Mouse (Mus musculus): ENCODE measurements around the gene Zfp85.
"Not testable (repeated sequence)": the region's sequence is repeated elsewhere in the genome, so short reads cannot be mapped to it uniquely, and the experiment has no call there.

Gene Zfp85

GRCm38 (mm10) chr13:67754333-67755306 lies at the start of gene Zfp85:
Zfp85 (minus strand) TSS chr13:67755228.
- DNase-seq (ENCODE audit: extremely low read depth, low read depth, low spot score), result peak; percentile 11

GRCm38 (mm10) chr13:67799151-67799550 lies 44.1 kb upstream of the Zfp85 start:
- DNase-seq (ENCODE audit: extremely low read depth, low read depth, low spot score), result not testable (repeated sequence)

- no peak for DNase-seq (ENCODE audit: extremely low read depth, low read depth, low spot score)
Measured at GRCm38 (mm10) chr13:67798618-67799017, 43.6 kb upstream of the Zfp85 start.

- DNase-seq (ENCODE audit: extremely low read depth, low read depth, low spot score), result no peak
Measured at GRCm38 (mm10) chr13:67791921-67792455, 37.0 kb upstream of the Zfp85 start.

GRCm38 (mm10) chr13:67779265-67780221 lies 24.5 kb upstream of the Zfp85 start, which contains the start of gene Zfp493:
Zfp493 (plus strand) TSS chr13:67779693.
- peak; percentile 10 for DNase-seq (ENCODE audit: extremely low read depth, low read depth, low spot score)

- DNase-seq (ENCODE audit: extremely low read depth, low read depth, low spot score), result no peak
Measured at GRCm38 (mm10) chr13:67763031-67763768, 8.2 kb upstream of the Zfp85 start.

GRCm38 (mm10) chr13:67759966-67760365 lies 4.9 kb upstream of the Zfp85 start:
- DNase-seq (ENCODE audit: extremely low read depth, low read depth, low spot score), result no peak

- DNase-seq (ENCODE audit: extremely low read depth, low read depth, low spot score), result no peak
Measured at GRCm38 (mm10) chr13:67755761-67756160, 733 bp upstream of the Zfp85 start.

GRCm38 (mm10) chr13:67743896-67744295 lies 11.1 kb downstream of the Zfp85 start:
- no peak for DNase-seq (ENCODE audit: extremely low read depth, low read depth, low spot score)

- no peak for DNase-seq (ENCODE audit: extremely low read depth, low read depth, low spot score)
Measured at GRCm38 (mm10) chr13:67742941-67743340, 12.1 kb downstream of the Zfp85 start.

- not testable (repeated sequence) for DNase-seq (ENCODE audit: extremely low read depth, low read depth, low spot score)
Measured at GRCm38 (mm10) chr13:67734391-67734790, 20.6 kb downstream of the Zfp85 start.

GRCm38 (mm10) chr13:67729441-67729840 lies 25.6 kb downstream of the Zfp85 start:
- not testable (repeated sequence) for DNase-seq (ENCODE audit: extremely low read depth, low read depth, low spot score)

GRCm38 (mm10) chr13:67728641-67729318 lies 26.2 kb downstream of the Zfp85 start, which contains the start of gene Zfp65:
Zfp65 (minus strand) TSS chr13:67729173.
- peak; percentile 18 for DNase-seq (ENCODE audit: extremely low read depth, low read depth, low spot score)

GRCm38 (mm10) chr13:67728106-67728505 lies 26.9 kb downstream of the Zfp85 start:
- no peak for DNase-seq (ENCODE audit: extremely low read depth, low read depth, low spot score)

- DNase-seq (ENCODE audit: extremely low read depth, low read depth, low spot score), result not testable (repeated sequence)
Measured at GRCm38 (mm10) chr13:67725331-67725730, 29.7 kb downstream of the Zfp85 start.

- peak; percentile 26 for DNase-seq (ENCODE audit: extremely low read depth, low read depth, low spot score)
Measured at GRCm38 (mm10) chr13:67723848-67724479, 31.1 kb downstream of the Zfp85 start.
